Mouse (Mus musculus): ENCODE data around the gene Fam189b. TPM values are rescaled to one million over a fixed set of nuclear protein-coding genes. Genes with fewer than 3 reads are reported as not detected.
A peak's percentile ranks its signal among the peaks of the same experiment; 100 is the strongest.
"Not testable (repeated sequence)": the region's sequence is repeated elsewhere in the genome, so short reads cannot be mapped to it uniquely, and the experiment has no call there.

The Fam189b gene
- 1 to 10 TPM; 8.8 to 9.0 TPM for total RNA-seq (2021)

- peak; percentile 85 for DNase-seq
These were observed at the start of gene Fam189b for GRCm38 (mm10) chr3:89183058-89183958. Gene Fam189b (plus strand): TSS chr3:89183143.

DNA sequence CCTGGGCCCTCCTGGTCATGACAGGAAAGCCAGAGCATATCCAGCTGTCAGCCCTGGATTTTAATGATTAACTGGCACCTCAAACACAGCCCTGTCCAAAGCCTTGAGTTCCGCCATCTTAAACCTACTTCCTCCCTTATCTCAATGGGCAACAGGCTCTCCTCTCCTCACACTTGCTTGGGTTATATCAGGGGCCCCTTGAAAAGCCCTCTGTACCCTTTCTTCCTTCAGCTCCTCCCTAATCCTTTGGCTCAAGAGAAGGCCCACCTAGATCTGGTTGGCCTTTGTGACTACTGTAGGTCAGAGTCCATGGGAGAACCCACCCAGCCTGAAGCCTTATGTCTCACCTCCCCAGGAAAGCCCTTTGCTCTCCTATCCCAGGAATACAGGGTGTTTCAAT lies 49.2 kb upstream of the Fam189b start:
- no peak for DNase-seq

DNA sequence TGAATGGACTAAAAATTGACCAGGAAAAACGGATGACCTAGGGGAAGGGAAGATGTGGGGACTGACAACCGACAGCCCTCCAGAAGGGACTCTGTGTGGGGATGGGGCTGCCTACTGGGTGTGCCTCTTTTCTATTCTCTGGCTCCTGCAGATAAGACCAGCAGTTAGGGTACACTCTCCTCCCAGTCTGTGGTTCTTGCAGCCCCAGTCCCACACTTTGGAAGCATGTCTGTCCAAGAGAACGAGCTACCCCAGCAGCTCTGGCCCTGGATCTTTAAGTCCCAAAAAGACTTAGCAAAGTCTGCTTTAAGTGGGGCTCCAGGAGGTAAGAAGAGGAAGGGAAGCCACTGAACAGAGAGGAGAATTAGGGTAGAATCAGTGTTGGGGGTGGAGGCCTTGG lies 47.0 kb upstream of the Fam189b start, which contains the start of gene Pklr:
Gene Pklr (plus strand): TSS at position 185 of the 400 bp plus-strand sequence.
- no peak for DNase-seq

DNA sequence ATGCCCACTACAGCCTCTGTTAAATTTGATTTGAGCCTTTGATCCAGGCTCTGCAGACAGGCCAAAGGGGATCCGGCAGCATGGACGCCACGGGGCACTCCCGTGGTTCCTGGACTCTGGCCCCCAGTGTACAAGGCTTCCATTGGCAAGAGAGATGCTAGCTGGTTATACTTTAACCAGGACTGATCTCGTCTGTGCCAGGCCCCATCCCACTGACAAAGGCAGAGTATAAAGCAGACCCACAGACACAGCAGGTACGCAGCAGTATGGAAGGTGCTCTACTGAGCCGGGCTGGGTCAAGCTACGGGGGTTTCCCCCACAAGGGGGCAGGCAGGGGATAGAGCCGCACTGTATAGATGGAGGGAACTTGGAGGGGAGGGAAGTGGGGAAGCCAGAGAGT lies 46.6 kb upstream of the Fam189b start:
- DNase-seq: no peak

DNA sequence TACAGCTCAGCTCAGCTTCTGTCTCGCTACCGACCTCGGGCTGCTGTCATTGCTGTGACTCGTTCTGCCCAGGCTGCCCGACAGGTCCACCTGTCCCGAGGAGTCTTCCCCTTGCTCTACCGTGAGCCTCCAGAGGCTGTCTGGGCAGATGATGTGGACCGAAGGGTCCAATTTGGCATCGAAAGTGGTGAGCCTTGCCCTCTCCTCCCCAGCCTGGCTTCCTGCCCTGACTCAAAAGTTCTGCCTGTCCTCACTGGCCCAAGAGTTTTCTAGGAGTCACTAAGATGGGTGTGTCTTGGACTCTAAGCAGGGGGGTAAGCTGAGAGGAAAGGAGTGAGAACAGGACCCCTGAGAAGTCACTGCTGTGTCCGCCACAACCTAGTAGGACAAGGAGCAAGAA lies 38.1 kb upstream of the Fam189b start:
- no peak for DNase-seq

DNA sequence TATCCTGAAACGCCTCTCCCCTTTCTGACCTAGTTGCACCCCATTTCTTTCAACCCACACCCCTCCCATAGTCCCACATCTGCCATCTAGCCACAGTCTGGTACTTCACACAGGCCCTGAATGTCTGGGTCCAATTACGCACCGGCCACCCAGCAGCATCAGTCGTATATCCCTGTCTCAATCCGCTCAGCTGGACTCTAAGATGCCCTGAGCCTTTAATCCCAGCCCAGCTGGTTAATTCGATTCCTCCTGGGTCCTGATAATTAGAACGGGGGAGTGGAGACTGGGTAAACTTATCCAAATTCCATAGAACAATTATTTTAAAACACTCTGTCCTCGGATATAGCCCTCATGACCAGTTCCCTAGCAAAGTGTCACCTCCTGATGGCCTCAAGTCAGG lies 37.4 kb upstream of the Fam189b start:
- no peak for DNase-seq

DNA sequence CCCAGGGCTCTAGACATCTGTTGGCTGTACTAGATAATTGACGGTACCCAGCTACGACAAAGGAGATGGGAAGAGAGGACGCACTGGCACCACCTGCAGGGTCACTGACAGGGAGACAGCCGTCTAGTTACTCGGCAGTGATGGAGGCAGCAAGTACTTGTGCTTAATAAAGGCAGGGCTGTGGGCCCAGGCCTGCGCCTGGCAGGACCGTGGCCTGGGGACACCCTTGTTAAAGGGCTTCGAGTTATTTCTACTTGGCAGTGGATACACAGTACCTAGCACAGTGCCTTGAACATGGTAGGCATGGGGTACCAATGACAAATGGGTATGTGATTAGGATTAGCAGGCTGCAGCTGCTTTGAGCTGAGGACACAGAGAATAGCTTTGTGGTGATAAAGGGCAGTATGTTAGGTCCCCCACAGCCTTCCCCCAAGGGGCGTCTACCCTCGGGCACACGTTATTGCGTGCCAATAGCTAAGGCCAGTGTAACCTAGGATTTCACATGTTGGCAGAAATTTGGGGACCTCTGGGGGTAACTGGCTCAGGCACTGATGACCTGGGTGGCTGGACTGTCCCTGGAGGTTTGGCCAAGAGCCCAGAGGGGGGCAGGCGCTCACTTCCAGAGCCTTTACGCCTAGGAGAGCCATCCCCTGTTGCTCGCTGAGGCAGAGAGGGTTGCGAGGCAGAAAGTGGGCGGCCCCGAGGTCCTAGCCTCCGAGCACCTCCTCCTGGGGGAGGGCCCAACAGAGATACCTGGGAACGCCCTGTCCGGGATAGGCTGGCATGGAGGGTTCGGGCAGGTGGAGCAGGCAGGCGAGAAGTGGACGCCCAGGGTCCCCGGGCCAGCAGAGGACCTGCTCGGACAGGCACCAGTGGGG lies 35.6 kb upstream of the Fam189b start:
- DNase-seq: no peak

GRCm38 (mm10) chr3:89147979-89148311 lies 35.0 kb upstream of the Fam189b start:
- DNase-seq: no peak

DNA sequence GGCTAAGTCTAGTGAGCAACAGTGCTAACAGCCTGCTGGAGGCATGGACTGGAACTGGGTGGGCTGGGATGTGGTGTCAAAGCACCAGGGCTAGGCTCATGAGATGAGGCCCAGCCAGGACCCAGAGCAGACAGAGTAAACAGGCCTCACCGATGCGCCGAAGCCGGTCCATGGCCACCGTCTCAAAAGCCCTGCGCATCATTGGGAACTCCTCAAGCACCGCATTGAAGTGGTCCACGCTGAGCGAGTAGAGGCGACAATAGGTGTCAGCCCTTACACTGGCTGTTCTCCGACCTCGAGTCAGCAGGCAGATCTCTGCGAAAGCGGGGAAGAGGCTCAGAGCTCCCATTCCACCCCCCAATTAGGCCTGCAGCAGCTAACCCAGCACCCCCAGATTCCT lies 34.4 kb upstream of the Fam189b start:
- DNase-seq: no peak

GRCm38 (mm10) chr3:89152084-89152835 lies 30.7 kb upstream of the Fam189b start:
- no peak for DNase-seq

DNA sequence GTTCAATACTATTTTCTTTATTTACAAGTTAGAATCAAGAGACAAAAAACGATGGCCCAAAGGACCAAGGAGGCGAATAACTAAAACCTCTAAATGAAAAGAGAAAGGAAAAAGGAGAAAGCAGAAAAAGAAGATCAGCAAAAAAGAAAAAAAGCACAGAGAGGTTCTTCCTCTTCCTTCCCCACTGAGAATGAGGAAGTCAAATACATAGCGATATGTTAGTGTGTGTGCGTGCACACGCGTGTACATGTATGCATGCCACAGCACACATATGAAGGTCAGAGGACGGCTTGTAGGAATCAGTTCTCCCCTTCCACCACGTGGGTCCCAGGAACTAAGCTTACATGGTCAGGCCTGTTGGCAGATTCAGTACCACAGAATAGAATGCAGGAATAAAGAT lies 26.0 kb upstream of the Fam189b start:
- no peak for DNase-seq

GRCm38 (mm10) chr3:89158651-89159050 lies 24.3 kb upstream of the Fam189b start:
- DNase-seq: no peak

GRCm38 (mm10) chr3:89159211-89159610 lies 23.7 kb upstream of the Fam189b start:
- peak; percentile 84 for DNase-seq

DNA sequence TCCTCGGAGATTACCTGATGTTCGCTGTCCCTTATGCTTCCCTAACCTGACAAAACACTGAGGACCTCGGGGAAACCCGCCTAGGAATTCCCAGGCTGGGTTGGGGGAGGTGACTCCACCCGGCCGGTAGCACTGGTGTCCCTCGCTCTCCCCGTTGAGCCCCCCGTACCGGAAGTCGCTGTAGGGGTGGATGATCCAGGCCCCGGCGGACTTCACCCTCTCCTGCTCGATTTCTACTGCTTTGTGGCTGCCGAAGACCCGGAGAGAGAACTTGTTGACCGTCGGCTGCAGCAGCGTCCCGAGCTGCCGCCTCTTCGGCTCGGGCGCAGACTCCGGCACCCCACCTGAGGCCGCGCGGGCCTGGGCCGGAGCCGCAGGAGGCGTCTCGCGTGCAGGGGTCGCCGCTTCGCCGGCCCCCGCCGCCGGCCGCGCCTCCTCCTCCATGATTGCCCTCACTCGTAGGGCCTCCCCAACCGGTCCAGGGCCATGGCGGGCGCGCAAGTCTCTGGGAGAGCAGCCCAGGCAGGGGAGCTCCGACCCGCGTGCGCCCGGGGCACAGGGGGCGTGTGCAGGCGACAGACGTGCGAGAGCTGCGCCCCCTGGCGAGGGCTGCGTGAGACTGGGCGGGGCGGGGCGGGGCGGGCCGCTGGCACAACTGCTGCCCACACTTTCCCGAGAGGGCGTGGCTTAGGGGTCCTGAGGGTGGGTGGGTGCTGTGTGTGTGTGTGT lies 23.2 kb upstream of the Fam189b start, which contains the start of gene Hcn3:
Gene Hcn3 (minus strand): TSS at position 581 of the 729 bp plus-strand sequence.
- peak; percentile 79 for DNase-seq

- not testable (repeated sequence) for DNase-seq
These were observed 21.7 kb upstream of the Fam189b start for GRCm38 (mm10) chr3:89161207-89161606.

DNA sequence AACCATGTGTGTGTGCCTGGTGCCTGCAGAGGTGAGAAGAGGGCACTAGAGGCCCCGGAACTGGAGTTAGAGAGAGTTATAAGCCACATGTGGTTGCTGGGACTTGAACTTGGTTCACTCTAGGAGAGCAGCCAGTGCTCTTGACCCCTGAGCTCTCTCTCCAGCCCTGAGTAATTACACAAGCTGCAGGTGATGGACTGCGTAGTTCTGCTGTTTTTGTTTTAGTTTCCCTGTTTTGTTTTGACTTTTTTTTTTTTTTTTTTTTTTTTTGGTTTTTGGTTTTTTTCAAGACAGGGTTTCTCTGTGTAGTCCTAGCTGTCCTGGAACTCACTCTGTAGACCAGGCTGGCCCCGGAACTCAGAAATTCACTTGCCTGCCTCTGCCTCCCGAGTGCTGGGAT lies 21.2 kb upstream of the Fam189b start:
- DNase-seq: no peak

- DNase-seq: no peak
These were observed 19.8 kb upstream of the Fam189b start for GRCm38 (mm10) chr3:89163123-89163522.

DNA sequence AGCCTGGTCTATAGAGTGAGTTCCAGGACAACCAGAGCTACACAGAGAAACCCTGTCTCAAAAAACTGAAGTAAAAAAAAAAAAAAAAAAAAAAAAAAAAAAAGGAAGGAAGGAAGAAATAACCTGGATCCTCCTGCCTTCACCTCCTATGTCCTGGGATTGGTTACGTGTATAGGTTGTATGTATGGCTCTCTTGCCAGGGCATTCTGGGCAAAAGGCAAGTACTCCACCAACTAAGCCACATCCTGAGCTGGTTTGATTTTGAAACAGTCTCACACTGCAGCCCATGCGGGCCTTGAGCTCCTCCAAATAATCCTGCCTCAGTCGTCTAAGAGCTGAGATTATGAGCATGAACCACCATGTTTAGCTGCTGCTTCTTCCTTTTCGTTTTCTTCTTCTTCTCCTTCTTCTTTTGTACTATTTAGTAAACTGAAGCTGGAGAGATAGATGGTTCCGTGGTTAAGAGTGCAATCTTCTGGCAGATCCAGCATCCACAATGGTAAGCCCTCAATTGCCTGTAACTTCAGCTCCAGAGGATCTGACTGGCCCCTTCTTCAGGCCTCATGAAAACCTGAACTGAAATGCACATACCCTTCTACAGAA lies 19.2 kb upstream of the Fam189b start:
- DNase-seq: no peak

DNA sequence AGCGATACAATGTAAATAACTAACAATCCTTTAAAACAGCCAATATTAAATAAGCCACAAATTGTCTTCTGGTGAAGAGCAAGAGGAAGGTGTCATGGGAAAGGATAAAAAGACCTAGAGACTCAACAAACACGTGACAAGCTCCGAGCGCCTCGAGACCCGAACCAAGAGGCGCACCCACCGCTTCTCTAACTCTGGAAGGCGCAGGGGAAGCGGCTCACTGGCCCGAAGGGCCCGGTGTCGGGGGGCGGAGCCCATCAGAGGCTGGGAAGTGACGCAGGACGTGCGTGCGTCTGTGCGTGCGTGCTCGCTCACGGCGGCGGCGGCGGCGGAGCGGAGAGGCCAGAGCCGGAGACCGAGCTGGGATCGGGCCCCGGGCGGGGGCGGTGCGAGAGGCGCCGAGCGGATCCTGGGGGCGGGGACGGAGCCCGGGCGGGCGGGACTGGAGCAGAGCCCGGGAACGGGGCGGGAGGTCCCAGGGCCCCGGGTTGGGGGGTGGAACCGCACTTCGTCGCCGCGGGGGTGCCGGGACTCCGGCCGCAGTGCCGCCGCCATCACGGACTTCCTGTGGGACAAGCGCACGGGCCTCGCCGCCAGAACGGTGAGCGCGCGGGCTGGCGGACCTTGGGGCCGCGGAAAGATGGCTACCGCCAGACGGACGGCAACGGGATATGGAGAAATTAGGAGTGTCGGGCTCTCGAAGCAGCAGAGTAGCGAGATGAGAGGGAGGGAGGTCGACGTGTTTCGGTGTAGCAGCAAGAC lies 18.3 kb upstream of the Fam189b start, which contains the start of gene Clk2:
Gene Clk2 (plus strand): TSS at position 290 of the 762 bp plus-strand sequence.
- peak; percentile 95 for DNase-seq

DNA sequence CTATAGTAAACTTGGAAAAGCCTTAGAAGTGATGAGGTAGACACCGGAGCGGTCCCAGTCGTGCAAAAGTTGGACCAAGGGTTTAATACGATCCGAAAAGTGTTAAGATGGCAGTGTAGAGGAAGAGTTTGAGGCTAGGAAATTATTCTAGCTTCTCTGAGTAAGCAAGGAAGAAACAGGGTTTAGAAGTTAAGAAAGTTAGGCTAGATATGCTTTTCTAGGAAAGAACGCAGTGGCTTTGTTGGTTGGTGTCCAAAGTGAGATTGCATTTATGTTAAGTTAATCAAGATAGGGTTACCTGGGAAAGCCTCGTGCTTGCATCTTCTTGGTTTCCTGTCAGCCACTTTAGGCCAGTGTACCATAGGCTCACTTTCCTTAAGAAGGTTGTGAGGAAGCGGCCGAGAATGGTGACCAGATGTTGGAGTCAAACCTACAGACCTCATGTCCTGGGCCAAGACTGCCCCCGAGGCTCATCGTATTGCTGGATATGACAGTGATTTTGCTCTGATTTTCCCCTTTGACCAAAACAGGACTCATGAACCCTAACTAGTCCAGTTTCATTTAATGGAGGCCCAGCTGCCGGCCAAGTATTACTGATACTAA lies 17.6 kb upstream of the Fam189b start:
- no peak for DNase-seq
